Mouse (Mus musculus) brain, embryonic 14.5 days (tissue): ENCODE results near the gene Paqr7. TPM values are rescaled to one million over a fixed set of nuclear protein-coding genes. Genes with fewer than 3 reads are reported as not detected.

Experiments used
- DNase-seq: peaks from one replicate; pipeline ENCODE4 v3.0.0-alpha.2; 2011; ENCODE audit warnings: low read depth
- CTCF ChIP-seq: fragments of 200-500 bp; IDR thresholded peaks from 2 replicates; pipeline ENCODE4 v1.5.1; 2012; ENCODE audit warnings: inconsistent platforms, mild to moderate bottlenecking, moderate library complexity, borderline replicate concordance; ENCODE audit not compliant: insufficient read depth, insufficient read length; ENCODE audit errors: extremely low read depth
- POLR2A ChIP-seq: fragments of 200-500 bp; IDR thresholded peaks from 2 replicates; pipeline ENCODE4 v1.6.1; 2012; ENCODE audit warnings: mild to moderate bottlenecking, inconsistent platforms, borderline replicate concordance; ENCODE audit not compliant: poor library complexity, insufficient read depth, insufficient read length, severe bottlenecking; ENCODE audit errors: extremely low read depth
- polyA plus RNA-seq: library from polyadenylated mRNA; depleted of rRNA; stranded (reverse); fragments of >200 nt; gene quantifications from 2 replicates; pipeline ENCODE4 v1.2.3, GENCODE M21; 2012

The Paqr7 gene
- polyA plus RNA-seq, 1 experiment, result 21.3 TPM

DNA sequence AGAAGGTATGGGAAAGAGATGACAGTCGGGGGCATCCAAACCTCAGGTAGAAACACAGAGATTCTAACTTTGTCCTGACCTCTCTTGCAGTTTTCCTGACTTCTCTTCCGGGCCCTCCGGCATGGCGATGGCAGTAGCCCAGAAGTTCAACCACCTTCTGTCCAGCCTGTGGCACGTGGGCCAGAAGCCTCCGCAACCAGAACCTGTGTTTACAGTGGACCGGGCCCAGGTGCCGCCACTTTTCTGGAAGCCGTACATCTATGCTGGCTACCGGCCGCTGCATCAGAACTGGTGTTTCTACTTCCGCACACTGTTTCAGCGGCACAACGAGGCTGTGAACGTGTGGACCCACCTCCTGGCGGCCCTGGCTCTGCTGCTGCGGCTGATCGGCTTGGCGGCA is 10.2 kb downstream of the Paqr7 start:
- TF ChIP-seq POLR2A (no peak), CTCF (no peak)

GRCm38 (mm10) chr4:134510396-134510795 is 13.9 kb downstream of the Paqr7 start:
- DNase-seq, result no peak
- no peak for TF ChIP-seq CTCF
- no peak for TF ChIP-seq POLR2A

More for the DNA sequence above, 10.2 kb downstream of the Paqr7 start:
- DNase-seq, result no peak

DNA sequence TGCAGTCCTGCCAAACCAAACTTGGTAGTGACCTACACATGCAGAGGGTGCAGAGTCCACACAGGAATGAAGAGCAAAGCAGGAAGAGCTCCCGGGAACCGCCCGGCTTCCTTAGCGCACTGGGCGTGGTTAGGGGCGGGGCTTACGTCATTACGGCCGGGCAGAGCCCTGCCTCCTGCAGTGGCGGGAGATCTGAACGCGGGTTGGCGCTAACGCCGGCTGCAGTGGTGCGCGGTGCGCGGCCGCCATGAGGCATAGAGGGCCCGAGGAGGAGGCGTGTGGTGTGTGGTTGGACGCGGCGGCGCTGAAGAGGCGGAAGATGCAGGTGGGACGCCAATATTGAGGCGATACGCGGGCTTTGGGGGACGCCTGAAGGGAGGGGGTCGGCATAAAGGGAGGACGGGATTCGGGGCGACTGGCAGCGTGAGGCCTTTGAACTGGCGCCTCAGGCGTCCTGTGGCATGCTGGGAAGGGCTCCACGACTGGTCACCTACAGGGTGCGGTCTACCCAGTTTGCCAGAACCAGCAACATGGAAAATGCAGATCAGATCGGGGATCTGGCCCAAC is 14.4 kb downstream of the Paqr7 start, which contains the start of gene Aunip:
Aunip (plus strand) TSS at position 155 of the 567 bp plus-strand sequence.
- DNase-seq, result peak; percentile 98

GRCm38 (mm10) chr4:134511730-134512129 is 15.2 kb downstream of the Paqr7 start:
- TF ChIP-seq POLR2A (no peak), CTCF (no peak)
- no peak for DNase-seq

More for the DNA sequence above, 14.4 kb downstream of the Paqr7 start, which contains the start of gene Aunip:
- TF ChIP-seq POLR2A, result peak; percentile 33; the same call in 1 of the 2 replicates
- no peak for TF ChIP-seq CTCF

DNA sequence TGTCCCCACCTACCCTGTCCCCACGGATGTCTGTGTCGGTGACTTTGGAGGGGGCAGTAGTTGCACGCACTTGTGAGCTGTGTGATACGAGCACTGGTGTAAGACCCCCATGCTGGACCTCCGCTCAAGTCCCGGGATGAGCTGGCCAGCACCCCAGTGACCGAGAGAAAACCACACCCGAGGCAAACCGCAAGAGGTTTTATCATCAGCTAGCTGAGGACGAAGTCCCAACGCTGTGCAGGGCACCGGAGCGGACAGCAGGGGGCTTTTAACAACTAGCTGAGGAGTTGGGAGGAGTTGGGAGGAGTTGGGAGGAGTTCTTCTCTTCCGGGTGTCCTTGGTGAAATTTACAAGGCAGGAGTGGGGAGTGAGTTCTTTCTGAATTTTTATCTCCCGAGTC is 16.3 kb downstream of the Paqr7 start:
- TF ChIP-seq CTCF (peak; percentile 52), POLR2A (no peak)
- peak; percentile 49 for DNase-seq

DNA sequence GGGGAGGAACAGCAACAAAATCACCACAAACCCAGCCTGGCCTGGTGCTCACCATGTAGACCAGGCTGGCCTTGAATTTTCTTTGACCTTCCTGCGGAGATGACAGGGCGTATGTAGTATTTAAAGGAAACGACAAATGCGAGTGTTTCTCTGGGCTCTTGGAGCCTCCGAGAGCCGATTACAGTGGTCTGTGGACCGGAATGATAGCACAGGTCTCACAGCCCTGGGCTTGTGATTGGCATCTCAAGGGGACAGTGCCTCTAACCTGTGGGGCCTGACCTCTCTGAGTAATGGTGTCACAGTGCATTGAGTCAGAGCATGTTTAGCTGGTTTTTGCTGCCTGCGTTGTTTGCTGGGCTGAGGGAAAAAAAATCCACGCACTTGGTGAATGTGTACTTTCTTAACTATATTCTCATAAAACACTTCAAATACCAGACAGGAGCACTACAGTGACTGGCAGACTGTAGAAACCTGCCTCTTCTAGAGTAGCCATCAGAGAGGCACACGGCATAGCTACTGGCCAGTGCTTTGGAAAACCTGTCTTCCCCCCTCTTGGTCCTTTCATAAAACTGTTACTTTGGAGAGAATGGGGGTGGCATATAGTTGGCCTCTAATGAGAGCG is 17.9 kb downstream of the Paqr7 start:
- TF ChIP-seq POLR2A (no peak), CTCF (no peak)
- DNase-seq, result no peak

DNA sequence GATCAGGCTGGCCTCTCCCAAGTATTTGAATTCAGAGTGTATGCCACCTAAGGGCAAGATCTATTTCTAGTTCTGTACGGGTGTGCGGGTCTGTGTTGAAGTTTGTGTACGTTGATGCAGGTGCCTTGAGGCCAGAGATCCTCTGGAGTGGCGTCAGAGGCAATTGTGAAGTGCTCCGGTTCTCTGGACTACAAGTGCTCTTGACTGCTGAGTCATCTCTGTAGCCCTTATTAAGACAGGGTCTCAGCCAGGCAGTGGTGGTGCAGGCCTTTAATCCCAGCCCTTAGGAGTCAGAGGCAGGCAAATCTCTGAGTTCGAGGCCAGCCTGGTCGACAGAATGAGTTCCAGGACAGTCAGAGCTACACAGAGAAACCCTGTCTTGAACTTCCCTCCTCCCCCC is 19.1 kb downstream of the Paqr7 start:
- TF ChIP-seq POLR2A, result no peak
- no peak for TF ChIP-seq CTCF
- no peak for DNase-seq

- no peak for TF ChIP-seq POLR2A
- no peak for TF ChIP-seq CTCF
- DNase-seq, result no peak
Measured at GRCm38 (mm10) chr4:134516981-134517380, 20.5 kb downstream of the Paqr7 start.

DNA sequence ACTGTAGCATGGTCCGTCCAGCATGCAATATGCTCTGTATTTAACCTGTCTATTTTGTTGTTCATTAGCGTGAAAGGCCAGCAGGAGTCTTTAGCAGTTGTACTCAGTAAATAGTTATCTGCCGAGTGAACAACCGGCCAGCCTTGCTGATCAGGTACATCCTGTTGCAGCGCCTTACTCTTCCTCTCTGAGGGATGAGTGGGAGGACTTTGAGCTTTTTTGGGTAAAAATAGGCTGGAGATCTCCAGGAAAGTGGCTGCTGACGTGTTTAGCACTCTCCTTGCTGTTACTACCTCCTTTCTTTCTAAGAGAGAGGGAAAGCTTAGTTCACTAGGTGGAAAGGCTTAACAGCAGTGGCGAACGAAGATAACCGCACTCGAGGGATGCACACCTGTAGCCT is 21.2 kb downstream of the Paqr7 start:
- no peak for DNase-seq
- no peak for TF ChIP-seq CTCF
- no peak for TF ChIP-seq POLR2A

- DNase-seq, result no peak
- TF ChIP-seq POLR2A (no peak), CTCF (no peak)
Measured at GRCm38 (mm10) chr4:134518541-134518940, 22.0 kb downstream of the Paqr7 start.

GRCm38 (mm10) chr4:134519281-134519680 is 22.8 kb downstream of the Paqr7 start:
- DNase-seq, result no peak
- no peak for TF ChIP-seq POLR2A
- no peak for TF ChIP-seq CTCF

DNA sequence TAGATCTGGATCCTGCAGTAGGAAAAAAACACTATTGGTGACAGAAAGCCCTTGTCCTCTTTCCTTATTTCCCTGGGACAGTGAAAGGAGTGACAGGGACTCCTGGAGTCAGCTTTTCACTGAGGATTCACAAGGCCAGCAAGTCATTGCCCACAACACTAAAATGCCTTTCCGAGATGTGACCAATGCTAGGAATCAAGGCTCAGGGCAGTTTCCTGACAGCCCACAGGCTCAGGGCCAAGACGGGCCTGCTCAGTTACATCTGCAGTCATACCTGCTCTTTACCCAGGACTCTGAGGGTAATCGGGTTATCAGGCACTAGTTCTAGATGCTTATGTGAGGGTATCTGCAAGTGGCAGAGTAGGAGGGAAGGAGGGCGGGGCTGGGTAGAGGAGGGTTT is 26.9 kb downstream of the Paqr7 start:
- DNase-seq, result no peak
- TF ChIP-seq CTCF, result no peak
- no peak for TF ChIP-seq POLR2A

DNA sequence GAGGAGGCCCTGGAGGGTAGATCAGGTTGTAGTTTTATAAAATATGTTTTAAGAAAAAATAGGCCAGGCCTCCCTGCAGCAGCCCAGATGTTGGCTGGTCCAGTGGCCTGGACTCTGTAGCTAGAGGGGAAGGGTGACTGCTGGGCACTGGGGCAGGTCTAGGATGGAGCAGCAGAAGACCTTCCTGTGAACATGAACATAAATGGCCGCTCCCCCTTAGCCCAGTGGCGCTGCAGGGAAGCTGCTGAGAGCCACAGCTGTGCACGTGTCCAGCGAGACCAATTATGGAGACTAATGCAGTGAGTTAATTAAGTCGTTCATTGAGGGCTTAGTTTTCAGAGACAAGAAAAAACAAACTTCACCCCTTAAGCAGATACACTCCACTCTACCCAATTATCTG is 29.3 kb downstream of the Paqr7 start:
- TF ChIP-seq CTCF (no peak), POLR2A (no peak)
- peak; percentile 42 for DNase-seq
